Mouse (Mus musculus): ENCODE results near the gene Adora2b.
"Not testable (repeated sequence)": the region's sequence is repeated elsewhere in the genome, so short reads cannot be mapped to it uniquely, and the experiment has no call there.

Adora2b gene

DNA sequence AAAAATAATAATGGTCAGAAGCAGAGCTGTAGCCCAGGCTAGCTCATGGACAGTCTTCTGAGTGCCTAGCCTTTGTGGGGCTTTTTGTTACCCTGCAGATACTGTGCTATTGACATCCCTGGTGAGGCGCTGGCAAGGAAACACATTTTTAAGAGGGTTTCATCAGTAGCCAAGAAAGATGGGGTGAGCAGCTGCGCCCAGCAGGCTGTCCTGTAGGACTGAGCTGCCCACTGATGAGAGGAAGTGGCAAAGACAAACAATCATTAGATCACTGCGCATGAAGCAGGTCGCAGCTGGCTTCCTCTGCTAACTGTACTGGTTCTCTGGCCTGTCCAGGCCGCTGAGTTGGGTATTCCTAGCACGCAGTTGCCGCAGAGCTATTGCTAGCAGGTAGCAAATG is 14.8 kb downstream of the Adora2b start:
- intact Hi-C loops (cut with DNase I) = loop anchor here (5.0 kb wide), 1 partner anchor 136 kb away; no protein-coding TSS in a partner anchor

DNA sequence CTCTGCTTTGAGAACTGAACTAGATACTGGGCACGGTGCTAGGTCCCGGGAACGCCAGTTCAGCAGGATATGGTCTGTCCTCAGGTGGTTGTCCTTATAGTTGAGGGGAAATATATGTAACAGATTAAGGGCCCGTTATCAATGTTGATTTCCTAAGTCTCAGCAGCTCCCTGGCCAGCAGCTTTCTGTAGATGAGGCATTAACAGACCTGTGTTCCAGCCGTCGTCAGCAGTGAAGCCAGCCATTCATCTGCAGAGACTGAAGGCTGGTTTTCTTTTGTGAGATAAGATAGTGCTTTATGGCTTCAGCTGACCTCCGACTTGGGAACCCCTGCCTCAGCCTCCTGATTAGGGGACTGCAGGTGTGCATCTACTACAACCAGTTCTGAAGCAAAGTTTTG is 15.2 kb downstream of the Adora2b start:
- intact Hi-C loops (cut with DNase I) = loop anchor here (5.0 kb wide), 1 partner anchor 137 kb away; no protein-coding TSS in a partner anchor

DNA sequence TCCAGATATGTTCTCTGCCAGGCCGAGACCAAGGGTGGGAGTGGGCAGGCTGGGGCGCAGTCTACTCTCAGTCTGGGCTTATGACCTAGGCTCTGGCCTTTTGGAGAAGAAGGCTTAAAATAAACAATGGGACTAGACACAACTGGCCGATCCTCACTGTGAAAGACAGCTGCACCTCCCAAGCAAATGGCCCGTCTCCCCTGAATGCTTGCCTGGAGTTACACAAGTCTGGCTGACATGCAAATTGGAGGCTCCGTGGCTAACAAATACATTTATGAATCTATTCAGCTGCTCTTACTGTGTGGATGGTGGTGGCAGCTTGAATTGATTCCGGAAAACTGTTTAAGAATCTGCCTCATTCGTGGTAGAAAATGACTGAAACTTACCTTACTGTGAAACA is 16.9 kb downstream of the Adora2b start:
- intact Hi-C loops (cut with DNase I) = no loop called here

DNA sequence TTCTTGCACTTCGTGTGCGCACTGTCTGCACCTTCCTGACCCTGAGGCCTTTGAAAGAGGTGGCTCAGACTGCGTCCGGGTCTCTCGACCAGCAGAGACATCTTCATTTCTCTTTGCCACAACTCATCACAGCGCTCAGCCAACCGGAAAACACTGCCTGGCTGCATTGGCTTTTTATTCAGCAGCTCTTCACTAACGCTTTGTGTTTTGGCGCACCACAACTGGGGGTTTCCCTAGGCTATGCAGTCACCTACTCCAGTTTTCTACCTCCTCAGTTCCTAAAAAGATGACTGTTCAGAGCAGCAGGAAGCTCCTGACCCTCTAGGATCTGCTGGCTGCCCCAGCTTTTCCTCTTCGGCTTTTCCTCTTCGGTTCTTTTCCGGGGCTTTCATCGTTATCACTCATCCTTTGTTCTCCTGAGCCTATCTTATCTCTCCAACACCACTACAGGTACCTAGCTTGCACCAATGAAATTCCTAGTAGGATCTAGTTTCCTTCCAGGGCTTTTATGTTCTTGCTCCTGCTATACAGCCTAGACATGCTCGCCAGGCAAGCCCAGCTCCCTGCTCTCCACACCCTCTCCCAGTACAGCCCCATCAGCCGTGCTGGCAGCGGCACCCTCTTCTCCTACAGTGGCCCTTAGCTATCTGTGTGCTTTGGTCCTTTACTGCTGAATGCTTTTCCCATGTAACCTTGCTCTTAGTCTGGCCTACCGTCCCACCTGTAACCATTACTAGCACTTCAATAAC is 17.9 kb downstream of the Adora2b start:
- intact Hi-C loops (cut with DNase I) = no loop called here

DNA sequence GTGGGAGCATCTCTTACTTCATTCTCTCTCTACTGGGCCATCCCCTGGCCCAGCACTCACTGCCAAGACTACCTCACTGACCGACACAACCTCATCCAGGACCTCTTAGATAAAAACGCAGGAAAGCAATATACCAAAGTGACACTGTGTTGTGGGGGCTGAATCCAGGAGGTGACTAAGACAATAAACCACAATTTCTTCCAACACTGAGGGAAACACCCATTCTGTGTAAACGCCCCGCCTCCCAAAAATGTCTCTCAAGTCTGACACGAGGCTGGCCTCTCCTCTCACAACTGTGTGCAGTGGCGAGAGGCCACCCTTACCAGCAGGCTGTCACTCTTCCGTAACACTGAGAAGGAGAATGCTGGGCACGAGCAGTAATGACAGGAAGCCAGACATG is 19.6 kb downstream of the Adora2b start:
- intact Hi-C loops (cut with DNase I) = no loop called here

DNA sequence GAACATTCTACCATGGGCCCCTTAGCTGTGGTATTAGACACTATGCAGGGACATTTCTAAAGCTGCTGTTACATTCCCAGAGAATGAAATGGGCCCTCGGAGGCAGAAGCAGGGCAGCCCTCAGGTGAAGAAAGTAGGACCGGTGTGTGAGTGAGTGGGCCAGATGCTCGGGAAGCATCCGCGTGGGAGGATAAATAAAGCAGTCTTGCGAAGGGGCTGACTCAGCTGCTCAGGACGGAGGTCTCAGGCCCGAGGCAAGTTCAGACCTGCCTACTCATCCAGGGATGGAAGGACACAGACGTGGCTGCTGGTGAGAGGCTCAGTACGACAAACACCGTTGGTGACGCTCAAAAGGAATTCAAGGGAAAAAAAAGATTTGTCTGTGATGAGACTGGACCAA is 20.3 kb downstream of the Adora2b start:
- intact Hi-C loops (cut with DNase I) = no loop called here

DNA sequence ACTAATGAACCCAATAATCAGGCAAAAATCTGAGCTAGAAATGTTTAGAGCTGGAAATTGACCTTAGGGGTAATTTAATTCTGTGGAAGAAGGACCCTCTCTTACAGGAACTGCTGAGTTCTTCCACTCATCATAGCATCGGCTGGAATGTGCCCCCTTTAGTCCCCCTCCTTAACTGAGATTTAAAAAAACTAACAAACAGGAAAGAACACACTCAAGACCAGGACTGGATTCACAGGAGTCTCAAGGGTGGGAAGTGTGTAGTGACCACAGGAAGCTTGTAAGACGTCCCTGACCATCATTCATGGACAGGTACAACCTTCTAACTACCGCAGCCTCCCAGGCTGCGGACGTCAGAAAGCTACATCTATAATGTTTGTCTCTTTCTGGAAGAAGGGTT is 22.1 kb downstream of the Adora2b start:
- intact Hi-C loops (cut with DNase I) = no loop called here

DNA sequence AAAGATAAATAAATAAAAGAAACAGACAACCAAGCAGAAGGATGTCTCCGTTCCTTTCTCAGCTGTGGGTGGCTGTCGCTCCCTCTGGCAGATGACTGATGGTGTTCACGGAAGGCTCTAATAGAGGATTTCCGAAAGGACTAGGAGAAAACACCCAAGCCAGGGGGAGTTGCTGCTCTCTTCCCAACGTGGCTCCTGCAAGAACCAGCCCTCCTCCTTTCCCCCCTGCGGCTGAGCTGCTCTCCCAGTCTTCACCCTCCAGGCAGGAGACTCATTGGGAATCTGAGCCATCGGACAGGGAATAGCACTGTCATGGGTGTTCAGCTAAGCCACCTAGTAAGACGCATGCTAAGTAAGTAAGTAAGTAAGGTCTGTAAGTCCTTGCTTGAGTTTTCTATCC is 28.3 kb downstream of the Adora2b start:
- intact Hi-C loops (cut with DNase I) = loop anchor here (5.0 kb wide), 1 partner anchor 330 kb away; no protein-coding TSS in a partner anchor

DNA sequence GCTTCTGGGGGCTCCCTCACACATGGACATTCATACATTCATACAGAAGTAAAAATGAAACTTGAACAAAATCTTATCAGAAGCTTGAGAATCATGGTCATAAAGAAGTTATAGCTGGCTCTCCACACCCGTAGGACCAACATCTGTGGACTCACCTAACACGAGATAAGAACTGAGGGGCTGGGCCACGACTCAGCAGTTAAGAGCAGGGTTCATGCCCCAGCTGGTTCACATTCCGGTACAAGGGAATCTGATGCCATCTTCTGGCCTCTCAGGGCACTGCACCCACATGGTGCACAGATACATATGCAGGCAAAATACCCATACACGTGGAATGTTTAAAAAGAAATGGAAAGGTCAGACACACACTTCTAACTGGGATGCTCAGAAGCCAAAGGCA is 29.2 kb downstream of the Adora2b start:
- intact Hi-C loops (cut with DNase I) = loop anchor here (2.0 to 5.0 kb wide), 2 partner anchors 231 to 331 kb away; no protein-coding TSS in a partner anchor

DNA sequence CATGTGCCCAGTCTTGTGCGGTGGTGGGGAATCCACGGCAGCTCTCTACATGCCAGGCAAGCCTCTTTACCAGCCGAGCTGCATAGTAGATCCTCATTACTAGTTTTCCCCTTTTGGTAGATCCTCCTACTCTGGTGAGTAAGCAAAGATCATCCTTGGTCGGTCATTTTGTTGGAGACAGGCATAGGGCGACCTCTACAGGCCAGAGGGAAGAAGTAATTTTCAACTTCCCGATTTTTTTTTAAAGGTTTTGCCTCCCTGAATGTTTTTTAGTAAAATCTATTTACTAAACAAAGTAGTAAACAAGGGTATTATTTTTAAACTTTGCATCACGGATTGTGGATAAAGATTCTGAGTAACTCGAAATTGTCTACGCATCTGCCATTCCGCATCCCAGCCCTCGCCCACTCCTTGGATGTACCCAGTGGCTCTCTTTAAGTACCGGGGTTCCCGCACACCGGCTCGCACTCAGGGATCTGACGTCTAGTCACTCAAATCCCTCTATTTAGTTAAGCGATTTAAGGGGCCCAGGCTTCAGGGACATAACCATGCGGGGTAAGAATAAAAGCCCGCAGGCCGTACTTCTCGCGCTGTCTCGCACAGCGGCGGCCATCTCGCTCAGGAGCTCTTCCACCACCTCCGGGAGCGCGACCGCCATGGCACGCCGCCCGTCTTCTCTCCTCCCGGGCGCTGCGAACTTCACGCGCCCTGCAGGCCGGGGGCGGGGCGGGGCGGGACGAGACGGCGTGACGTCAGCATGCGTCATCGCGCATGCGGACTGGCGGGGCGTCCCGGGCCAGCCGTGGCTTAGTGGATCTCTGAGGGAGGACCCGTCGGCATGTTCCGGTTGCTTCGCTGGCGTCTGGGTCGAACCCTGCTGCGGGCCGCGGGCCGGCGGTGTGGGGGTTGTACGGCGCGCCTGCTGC is 32.2 kb downstream of the Adora2b start, which contains the start of the genes Zswim7 and Ttc19:
TSS of gene Zswim7 (minus strand) at position 701 of the 926 bp plus-strand sequence.
TSS of gene Ttc19 (plus strand) at position 799 of the 926 bp plus-strand sequence.
- intact Hi-C loops (cut with DNase I) = loop anchor here (1.0 kb wide), 1 partner anchor 154 kb away; no protein-coding TSS in a partner anchor

DNA sequence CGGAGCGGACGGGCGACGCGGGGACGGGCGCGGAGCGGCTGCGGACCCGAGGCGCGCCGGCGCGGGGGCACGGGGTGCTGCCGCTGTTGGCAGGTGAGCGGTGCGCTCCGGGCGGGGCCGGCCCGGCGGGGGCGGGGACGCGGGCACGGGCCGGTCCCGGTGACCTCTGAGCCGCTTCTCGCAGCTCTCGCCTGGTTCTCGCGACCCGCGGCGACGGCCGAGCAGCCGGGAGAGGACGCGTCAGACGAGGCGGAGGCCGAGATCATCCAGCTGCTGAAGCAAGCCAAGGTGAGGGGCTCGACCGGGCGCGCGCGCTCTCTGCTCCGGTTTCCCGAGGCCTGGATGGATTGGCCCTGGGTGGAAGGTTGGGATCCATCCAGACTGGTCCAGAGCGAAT is 32.8 kb downstream of the Adora2b start:
- intact Hi-C loops (cut with DNase I) = no loop called here

DNA sequence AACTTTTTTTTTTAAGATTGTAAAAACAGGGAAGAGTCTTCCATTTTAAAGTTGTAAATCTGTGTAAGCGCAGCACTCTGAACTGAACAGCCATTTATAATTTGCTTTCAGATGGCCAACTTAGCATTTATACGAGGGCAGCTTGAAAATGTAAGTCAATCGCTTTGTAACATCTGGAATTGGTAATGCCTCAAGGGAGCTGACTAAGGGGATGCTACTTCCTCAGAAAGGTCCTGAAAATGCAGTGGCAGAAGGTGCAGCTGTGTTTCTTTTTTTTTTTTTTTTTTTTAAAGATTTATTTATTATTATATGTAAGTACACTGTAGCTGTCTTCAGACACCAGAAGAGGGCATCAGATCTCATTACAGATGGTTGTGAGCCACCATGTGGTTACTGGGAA is 35.2 kb downstream of the Adora2b start:
- intact Hi-C loops (cut with DNase I) = not testable (repeated sequence)

DNA sequence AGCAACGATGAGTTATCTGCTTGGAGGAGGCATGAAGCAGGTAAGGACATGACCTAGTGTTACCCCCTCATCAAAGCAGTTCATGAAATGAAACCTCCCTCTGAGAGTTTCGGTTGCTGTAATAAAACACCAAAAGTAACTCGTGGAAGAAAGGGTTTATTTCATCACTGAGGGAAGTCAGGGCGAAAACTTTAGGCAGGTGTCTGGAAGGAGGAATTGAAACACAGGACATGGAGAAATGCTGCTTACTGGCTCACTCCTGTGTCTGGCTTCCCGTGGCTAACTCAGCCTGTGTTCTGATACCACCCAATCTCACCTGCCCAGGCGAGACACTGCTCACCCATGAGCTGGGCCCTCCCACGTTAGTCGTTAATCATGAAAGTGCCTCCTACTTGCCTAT is 36.2 kb downstream of the Adora2b start:
- intact Hi-C loops (cut with DNase I) = no loop called here

DNA sequence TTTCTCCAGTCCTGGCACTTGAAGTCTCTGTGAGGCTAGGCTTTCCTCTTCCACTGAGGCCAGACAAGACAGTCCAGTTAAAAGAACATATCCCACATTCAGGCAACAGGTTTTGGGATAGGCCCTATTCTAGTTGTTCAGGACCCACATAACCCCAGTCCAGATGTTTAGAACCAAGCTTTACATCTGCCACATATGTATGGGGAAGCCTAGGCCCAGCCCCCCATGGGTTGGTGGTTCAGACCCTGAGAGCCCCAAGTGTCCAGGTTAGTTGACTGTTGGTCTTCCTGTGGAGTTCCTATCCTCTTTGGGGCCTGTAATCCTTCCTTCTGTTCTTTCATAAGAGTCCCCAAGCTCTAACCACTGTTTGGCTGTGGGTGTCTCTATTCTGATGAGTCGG is 38.9 kb downstream of the Adora2b start:
- intact Hi-C loops (cut with DNase I) = no loop called here

DNA sequence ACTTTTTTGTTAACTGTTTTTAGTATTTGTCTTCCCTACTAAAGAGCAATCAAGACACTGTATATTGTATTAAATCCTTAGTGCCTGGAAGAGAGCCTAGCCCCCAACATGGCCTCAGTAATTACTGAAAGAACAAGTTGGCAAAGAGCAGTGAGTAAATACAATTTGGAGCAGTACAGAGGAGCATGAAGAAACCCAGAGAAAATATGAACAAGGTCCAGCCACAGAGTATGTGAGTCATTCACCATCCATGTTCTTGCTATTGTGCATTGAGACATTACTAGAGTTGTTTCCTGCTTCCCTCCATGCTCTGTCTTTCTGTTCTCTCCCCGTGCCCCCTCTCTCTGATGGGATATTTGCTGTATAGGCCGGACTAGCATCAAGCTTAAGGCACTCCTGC is 45.3 kb downstream of the Adora2b start:
- intact Hi-C loops (cut with DNase I) = no loop called here

DNA sequence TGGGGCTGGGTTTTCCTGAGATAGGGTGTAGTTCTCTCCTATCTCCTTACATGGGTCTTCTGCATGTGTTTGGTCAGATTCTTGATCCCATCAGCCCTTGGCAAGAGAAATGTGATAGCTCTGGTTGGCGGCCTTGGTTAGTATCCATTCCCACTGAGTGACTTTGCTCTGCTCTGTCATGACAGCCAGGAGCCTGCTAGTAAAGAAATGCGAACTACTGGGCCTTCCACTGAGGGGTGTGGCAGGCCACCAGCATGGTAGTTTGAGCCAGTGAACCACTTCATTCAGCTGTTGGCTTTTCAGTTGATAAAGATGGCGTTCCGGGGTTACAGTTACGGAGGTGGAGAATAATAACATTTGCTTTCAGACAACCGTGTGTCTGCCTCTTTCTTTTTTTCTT is 50.1 kb downstream of the Adora2b start:
- intact Hi-C loops (cut with DNase I) = no loop called here

DNA sequence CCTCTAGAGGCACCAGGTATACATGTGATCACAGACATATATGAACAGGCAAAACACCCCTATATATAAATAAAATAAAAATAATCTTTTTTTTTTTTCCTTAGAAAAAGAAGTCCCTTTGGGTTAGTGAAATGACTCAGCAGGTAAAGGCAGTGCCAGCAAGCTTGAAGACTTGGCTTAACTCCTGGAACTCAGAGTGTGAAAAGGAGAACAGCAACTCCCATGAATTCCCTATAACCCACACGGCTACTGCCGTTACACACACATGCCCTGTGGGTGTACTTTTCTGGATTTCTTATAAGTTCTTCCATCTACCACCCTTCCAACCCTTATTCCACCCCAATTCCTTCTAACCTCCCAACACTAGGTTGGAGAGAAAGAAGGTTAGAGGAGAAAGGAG is 57.1 kb downstream of the Adora2b start:
- intact Hi-C loops (cut with DNase I) = no loop called here

DNA sequence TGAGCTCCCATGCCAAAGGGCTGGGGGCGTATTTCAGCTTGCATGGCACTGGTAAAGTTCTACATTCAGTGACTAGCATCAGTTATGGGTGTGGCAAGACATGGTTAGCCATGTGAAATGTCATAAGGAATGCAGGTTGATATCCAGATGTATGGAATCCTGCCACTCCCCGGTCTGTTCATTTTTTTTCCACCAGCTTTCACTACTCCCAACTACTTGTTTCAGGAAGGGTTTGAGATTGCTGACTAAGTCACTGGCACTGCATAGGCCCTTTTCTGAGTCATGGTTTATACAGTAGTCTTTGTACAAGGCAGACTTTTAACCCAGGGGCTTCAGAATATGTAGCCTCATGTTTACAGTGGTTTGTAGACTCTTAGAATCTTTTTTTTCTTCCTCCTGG is 60.5 kb downstream of the Adora2b start:
- intact Hi-C loops (cut with DNase I) = no loop called here

DNA sequence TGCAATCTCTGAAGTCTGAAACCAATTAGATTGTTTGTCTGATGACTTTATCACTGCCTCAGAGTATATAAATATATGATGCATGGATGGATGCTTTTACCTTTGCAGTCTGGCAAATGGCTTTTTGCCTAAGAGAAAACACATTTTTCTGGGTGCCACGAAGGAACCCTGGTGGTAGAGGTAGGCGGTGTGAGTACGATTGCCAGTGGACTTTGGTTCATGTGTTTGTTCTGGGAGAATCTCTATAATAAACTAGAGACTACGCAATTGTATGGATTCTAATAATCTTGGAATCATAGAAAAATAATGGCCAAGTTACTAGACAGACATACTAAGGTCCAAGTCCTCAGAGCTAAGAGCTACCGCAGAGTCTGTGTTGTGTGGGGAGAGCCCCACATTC is 66.2 kb downstream of the Adora2b start:
- intact Hi-C loops (cut with DNase I) = no loop called here

Data from adrenal gland (tissue).